ENCODE assay signal across 11 mouse cellular contexts in genomic region chr17:86988601-86989184, GRCm38 (mm10). TPM values are rescaled to one million over a fixed set of nuclear protein-coding genes. Genes with fewer than 3 reads are reported as not detected.
A peak's percentile ranks its signal among the peaks of the same experiment; 100 is the strongest.
DNase-seq lines count a peak whose midpoint lies in the region; ATAC-seq and TF ChIP-seq lines count a peak whose summit lies in the region.
"Had no signal": no experiment of that assay in that cellular context is flagged by ENCODE, and none has a peak within 500 bp of the region (broad histone marks: within the 10 kb centered on the region; RNA-seq: fewer than 3 reads in every experiment).

No protein-coding gene starts in this region.

- dilution Hi-C loops in CH12.LX (cut with MboI; ENCODE audit: extremely low pct_ligation_motif_present, extremely low pct_unique_long_range_greater_than_20kb, low sequenced_read_pairs), result no loop called here

- H3K4me3 ChIP-seq in hindbrain, embryonic 14.5 days (replicated peaks; ENCODE audit: low read length), result no peak overlapping the region
- no peak overlapping the region for H3K4me3 ChIP-seq in hindbrain, embryonic 11.5 days (ENCODE audit: low read depth, low read length)
- H3K4me3 ChIP-seq in CH12.LX (replicated peaks in 1 of 3; ENCODE audit: low read depth in 2 of 3, low read length in 2 of 3, poor library complexity in 1 of 3), result no peak overlapping the region
- no peak overlapping the region for H3K4me3 ChIP-seq in forebrain, embryonic 15.5 days
- no peak overlapping the region for H3K4me3 ChIP-seq in midbrain, embryonic 11.5 days (ENCODE audit: low read depth, low read length)

- no peak for TF ChIP-seq RAD21 in CH12.LX (IDR thresholded peaks at IDR 0.05; ENCODE audit: low read depth, low read length)

- no peak for DNase-seq in hindbrain, embryonic 14.5 days (ENCODE audit: low spot score)
- DNase-seq in hindbrain, embryonic 11.5 days (ENCODE audit: low spot score), result no peak
- no peak for DNase-seq in CH12.LX (ENCODE audit: extremely low read depth)
- DNase-seq in midbrain, embryonic 11.5 days (ENCODE audit: low spot score, missing footprints), result peak; percentile 90
- no peak for DNase-seq in right cerebral cortex, postnatal 25 days
- DNase-seq in layer of hippocampus, postnatal 36 days, result no peak

- no peak for TF ChIP-seq EP300 in CH12.LX (IDR thresholded peaks at IDR 0.05; ENCODE audit: low read length)

- H3K27me3 ChIP-seq in hindbrain, embryonic 14.5 days (ENCODE audit: control insufficient read depth, insufficient read depth, low read length), result no peaks in the 10 kb centered on the region
- H3K27me3 ChIP-seq in hindbrain, embryonic 11.5 days (ENCODE audit: control insufficient read depth, insufficient read depth, low read length), result no peaks in the 10 kb centered on the region
- H3K27me3 ChIP-seq in CH12.LX (replicated peaks), result no peaks in the 10 kb centered on the region
- H3K27me3 ChIP-seq in forebrain, embryonic 15.5 days, result no peaks in the 10 kb centered on the region
- H3K27me3 ChIP-seq in midbrain, embryonic 11.5 days (ENCODE audit: control insufficient read depth, insufficient read depth, low read length), result no peaks in the 10 kb centered on the region; the same call in 1 of the 2 replicates

- no peaks in the 10 kb centered on the region for H3K9me3 ChIP-seq in hindbrain, embryonic 14.5 days (ENCODE audit: control insufficient read depth, low read length)
- H3K9me3 ChIP-seq in hindbrain, embryonic 11.5 days (ENCODE audit: control insufficient read depth, low read length), result no peaks in the 10 kb centered on the region
- H3K9me3 ChIP-seq in CH12.LX (replicated peaks; ENCODE audit: low read length), result no peaks in the 10 kb centered on the region
- no peaks in the 10 kb centered on the region for H3K9me3 ChIP-seq in forebrain, embryonic 15.5 days
- no peaks in the 10 kb centered on the region for H3K9me3 ChIP-seq in midbrain, embryonic 11.5 days (ENCODE audit: control insufficient read depth, low read length)

- WGBS in hindbrain, embryonic 14.5 days, result 51% methylated on average over 6 of the region's 6 CpGs
- WGBS in hindbrain, embryonic 11.5 days, result 67% methylated on average over 6 of the region's 6 CpGs
- 46% methylated on average over 6 of the region's 6 CpGs for WGBS in forebrain, embryonic 15.5 days
- WGBS in midbrain, embryonic 11.5 days, result 53% methylated on average over 6 of the region's 6 CpGs

- peaks cover 3% of the 10 kb centered on the region for H3K79me2 ChIP-seq in CH12.LX (replicated peaks; ENCODE audit: control insufficient read depth, extremely low read depth, insufficient read depth, poor library complexity, severe bottlenecking)

- TF ChIP-seq CTCF in CH12.LX (conservative IDR thresholded peaks at IDR 0.05 in 1 of 2, IDR thresholded peaks at IDR 0.05 in 1 of 2; ENCODE audit: low read depth in 2 of 2, low read length in 2 of 2), result no peak

- H3K27ac ChIP-seq in hindbrain, embryonic 14.5 days, result no peak overlapping the region
- no peak overlapping the region for H3K27ac ChIP-seq in hindbrain, embryonic 11.5 days (ENCODE audit: low read depth, low read length)
- no peak overlapping the region for H3K27ac ChIP-seq in CH12.LX (ENCODE audit: insufficient read depth, low read depth)
- no peak overlapping the region for H3K27ac ChIP-seq in forebrain, embryonic 15.5 days (replicated peaks)
- H3K27ac ChIP-seq in midbrain, embryonic 11.5 days (ENCODE audit: low read depth, low read length), result peak overlapping the region; percentile 35; the same call in 1 of the 2 replicates

- H3K9ac ChIP-seq in hindbrain, embryonic 14.5 days, result no peak overlapping the region
- H3K9ac ChIP-seq in hindbrain, embryonic 11.5 days (ENCODE audit: low read depth, low read length), result no peak overlapping the region
- no peak overlapping the region for H3K9ac ChIP-seq in CH12.LX (ENCODE audit: insufficient read depth, low read depth)
- H3K9ac ChIP-seq in forebrain, embryonic 15.5 days (replicated peaks), result no peak overlapping the region
- H3K9ac ChIP-seq in midbrain, embryonic 11.5 days (ENCODE audit: low read length), result no peak overlapping the region

- H3K4me1 ChIP-seq in hindbrain, embryonic 14.5 days (replicated peaks; ENCODE audit: control insufficient read depth, insufficient read depth, low read length), result peaks cover 15% of the 10 kb centered on the region
- H3K4me1 ChIP-seq in hindbrain, embryonic 11.5 days (replicated peaks; ENCODE audit: control insufficient read depth, insufficient read depth, low read length), result no peaks in the 10 kb centered on the region; the same call in 1 of the 2 replicates
- H3K4me1 ChIP-seq in CH12.LX (ENCODE audit: control insufficient read depth in 1 of 2, insufficient read depth in 2 of 2), result peaks cover 7 to 32% of the 10 kb centered on the region in 2 experiments
- peaks cover 15% of the 10 kb centered on the region for H3K4me1 ChIP-seq in forebrain, embryonic 15.5 days
- peaks cover 24% of the 10 kb centered on the region for H3K4me1 ChIP-seq in midbrain, embryonic 11.5 days (ENCODE audit: control insufficient read depth, insufficient read depth, low read length)

- TF ChIP-seq POLR2A in CH12.LX (IDR thresholded peaks at IDR 0.05; ENCODE audit: low read depth, low read length), result no peak

- H3K36me3 ChIP-seq in hindbrain, embryonic 14.5 days (replicated peaks; ENCODE audit: control insufficient read depth, insufficient read depth), result no peaks in the 10 kb centered on the region
- no peaks in the 10 kb centered on the region for H3K36me3 ChIP-seq in hindbrain, embryonic 11.5 days (ENCODE audit: control insufficient read depth, insufficient read depth, low read length)
- peaks cover 9 to 79% of the 10 kb centered on the region in 2 experiments for H3K36me3 ChIP-seq in CH12.LX (replicated peaks in 1 of 2; ENCODE audit: control insufficient read depth in 1 of 2, insufficient read depth in 1 of 2, low read length in 1 of 2)
- no peaks in the 10 kb centered on the region for H3K36me3 ChIP-seq in forebrain, embryonic 15.5 days
- no peaks in the 10 kb centered on the region for H3K36me3 ChIP-seq in midbrain, embryonic 11.5 days (ENCODE audit: control insufficient read depth, insufficient read depth, low read length)

- peak; percentile 41; the same call in 1 of the 2 replicates for ATAC-seq in hindbrain, embryonic 14.5 days (ENCODE audit: low FRiP score)
- no peak for ATAC-seq in hindbrain, embryonic 11.5 days (ENCODE audit: low FRiP score)
- peak; percentile 29; the same call in 1 of the 2 replicates for ATAC-seq in forebrain, embryonic 15.5 days (replicated peaks)
- peak; percentile 79 for ATAC-seq in midbrain, embryonic 11.5 days (ENCODE audit: low FRiP score)
- ATAC-seq in activated CD4-positive, CD25-positive, alpha-beta regulatory T cell, adult 4 months, result no peak

- no peak overlapping the region for H3K4me2 ChIP-seq in hindbrain, embryonic 14.5 days (replicated peaks)
- H3K4me2 ChIP-seq in hindbrain, embryonic 11.5 days (replicated peaks; ENCODE audit: low read depth, low read length), result no peak overlapping the region
- H3K4me2 ChIP-seq in CH12.LX (ENCODE audit: insufficient read depth, low read depth, poor library complexity, severe bottlenecking), result peak overlapping the region; percentile 26; the same call in 1 of the 2 replicates
- H3K4me2 ChIP-seq in forebrain, embryonic 15.5 days (replicated peaks), result no peak overlapping the region
- no peak overlapping the region for H3K4me2 ChIP-seq in midbrain, embryonic 11.5 days

- in situ Hi-C loops in CH12.LX (cut with MboI; ENCODE audit: low pct_ligation_motif_present, low pct_unique_long_range_greater_than_20kb, low sequenced_read_pairs), result no loop called here

RNA-seq across cellular contexts. Expression of gene Rhoq, which starts 25.8 kb away (rescaled TPM):
- polyA plus RNA-seq in hindbrain, embryonic 14.5 days (2014; fragmentation: Nextera tagmentation; extraction: Ambion mirVana), result 10.7 and 11.5 TPM in 2 replicates
- 10.7 and 13.1 TPM in 2 replicates for polyA plus RNA-seq in hindbrain, embryonic 11.5 days (2014; fragmentation: Nextera tagmentation; extraction: Ambion mirVana)
- total RNA-seq in CH12.LX (2012; rRNA removed) (10.7 and 18.8 TPM in 2 replicates), CH12.LX (2014; rRNA removed) (23.2 and 23.9 TPM in 2 replicates)
- polyA plus RNA-seq in CH12.LX (2012; ENCODE audit: insufficient read length, low read depth), result 22.5 and 24.4 TPM in 2 replicates
- polyA plus RNA-seq in forebrain, embryonic 15.5 days (2015; fragmentation: Nextera tagmentation; extraction: Ambion mirVana), result 4.9 and 5.3 TPM in 2 replicates
- 11.8 and 12.3 TPM in 2 replicates for polyA plus RNA-seq in midbrain, embryonic 11.5 days (2014; fragmentation: Nextera tagmentation; extraction: Ambion mirVana)
- total RNA-seq in layer of hippocampus, postnatal 36 days (2021), result 10 to 100 TPM; 33.6 to 36.8 TPM
- polyA plus RNA-seq in activated CD4-positive, CD25-positive, alpha-beta regulatory T cell, adult 4 months (2017; shearing (Covaris generic)), result 1 to 10 TPM; 3.3 to 3.8 TPM

RNA-seq across cellular contexts. Expression of gene Pigf, which starts 36.5 kb away (rescaled TPM):
- 35.4 and 35.5 TPM in 2 replicates for polyA plus RNA-seq in hindbrain, embryonic 14.5 days (2014; fragmentation: Nextera tagmentation; extraction: Ambion mirVana)
- polyA plus RNA-seq in hindbrain, embryonic 11.5 days (2014; fragmentation: Nextera tagmentation; extraction: Ambion mirVana), result 42.3 and 45.2 TPM in 2 replicates
- 33.6 and 38.3 TPM in 2 replicates for total RNA-seq in CH12.LX (2012; rRNA removed)
- total RNA-seq in CH12.LX (2014; rRNA removed), result 70.8 and 73.0 TPM in 2 replicates
- 34.4 and 37.6 TPM in 2 replicates for polyA plus RNA-seq in CH12.LX (2012; ENCODE audit: insufficient read length, low read depth)
- 30.2 and 33.0 TPM in 2 replicates for polyA plus RNA-seq in forebrain, embryonic 15.5 days (2015; fragmentation: Nextera tagmentation; extraction: Ambion mirVana)
- 48.5 and 50.2 TPM in 2 replicates for polyA plus RNA-seq in midbrain, embryonic 11.5 days (2014; fragmentation: Nextera tagmentation; extraction: Ambion mirVana)
- 10 to 100 TPM; 18.2 to 19.9 TPM for total RNA-seq in layer of hippocampus, postnatal 36 days (2021)
- polyA plus RNA-seq in activated CD4-positive, CD25-positive, alpha-beta regulatory T cell, adult 4 months (2017; shearing (Covaris generic)), result 10 to 100 TPM; 19.5 to 25.3 TPM

RNA-seq across cellular contexts. Expression of gene Cript, which starts 36.7 kb away (rescaled TPM):
- polyA plus RNA-seq in hindbrain, embryonic 14.5 days (2014; fragmentation: Nextera tagmentation; extraction: Ambion mirVana), result 204 and 219 TPM in 2 replicates
- polyA plus RNA-seq in hindbrain, embryonic 11.5 days (2014; fragmentation: Nextera tagmentation; extraction: Ambion mirVana), result 212 and 226 TPM in 2 replicates
- total RNA-seq in CH12.LX (2012; rRNA removed) (18.4 and 20.4 TPM in 2 replicates), CH12.LX (2014; rRNA removed) (43.1 and 47.7 TPM in 2 replicates)
- 31.4 and 34.8 TPM in 2 replicates for polyA plus RNA-seq in CH12.LX (2012; ENCODE audit: insufficient read length, low read depth)
- 228 and 240 TPM in 2 replicates for polyA plus RNA-seq in forebrain, embryonic 15.5 days (2015; fragmentation: Nextera tagmentation; extraction: Ambion mirVana)
- 211 and 229 TPM in 2 replicates for polyA plus RNA-seq in midbrain, embryonic 11.5 days (2014; fragmentation: Nextera tagmentation; extraction: Ambion mirVana)
- total RNA-seq in layer of hippocampus, postnatal 36 days (2021), result 10 to 100 TPM; 57.3 to 62.1 TPM
- polyA plus RNA-seq in activated CD4-positive, CD25-positive, alpha-beta regulatory T cell, adult 4 months (2017; shearing (Covaris generic)), result 100 to 1,000 TPM; 110 to 115 TPM

RNA-seq across cellular contexts. Expression of gene Atp6v1e2, which starts 41.0 kb away (rescaled TPM):
- not detected in 2 replicates for polyA plus RNA-seq in hindbrain, embryonic 14.5 days (2014; fragmentation: Nextera tagmentation; extraction: Ambion mirVana)
- not detected in 2 replicates for polyA plus RNA-seq in hindbrain, embryonic 11.5 days (2014; fragmentation: Nextera tagmentation; extraction: Ambion mirVana)
- total RNA-seq in CH12.LX (2012; rRNA removed) (not detected in 2 replicates), CH12.LX (2014; rRNA removed) (not detected in 2 replicates)
- not detected in 2 replicates for polyA plus RNA-seq in CH12.LX (2012; ENCODE audit: insufficient read length, low read depth)
- polyA plus RNA-seq in forebrain, embryonic 15.5 days (2015; fragmentation: Nextera tagmentation; extraction: Ambion mirVana), result 0.19 TPM in 1 of 2 replicates, not detected in the other
- 0.14 TPM in 1 of 2 replicates, not detected in the other for polyA plus RNA-seq in midbrain, embryonic 11.5 days (2014; fragmentation: Nextera tagmentation; extraction: Ambion mirVana)
- not detected for total RNA-seq in layer of hippocampus, postnatal 36 days (2021)
- polyA plus RNA-seq in activated CD4-positive, CD25-positive, alpha-beta regulatory T cell, adult 4 months (2017; shearing (Covaris generic)), result not detected
- total RNA-seq: gastrocnemius, adult 8-10 months; left cerebral cortex, adult 18-20 months; MEL had no signal

Comparison
In these comparisons a context has a peak if more than half of its experiments do, and no peak if none do; other contexts are left out.
1. ATAC-seq: peak in hindbrain, embryonic 14.5 days (single experiment), forebrain, embryonic 15.5 days (single experiment) and midbrain, embryonic 11.5 days (single experiment); none in hindbrain, embryonic 11.5 days (single experiment) and activated CD4-positive, CD25-positive, alpha-beta regulatory T cell, adult 4 months (single experiment).